In the genomic region with DNA sequence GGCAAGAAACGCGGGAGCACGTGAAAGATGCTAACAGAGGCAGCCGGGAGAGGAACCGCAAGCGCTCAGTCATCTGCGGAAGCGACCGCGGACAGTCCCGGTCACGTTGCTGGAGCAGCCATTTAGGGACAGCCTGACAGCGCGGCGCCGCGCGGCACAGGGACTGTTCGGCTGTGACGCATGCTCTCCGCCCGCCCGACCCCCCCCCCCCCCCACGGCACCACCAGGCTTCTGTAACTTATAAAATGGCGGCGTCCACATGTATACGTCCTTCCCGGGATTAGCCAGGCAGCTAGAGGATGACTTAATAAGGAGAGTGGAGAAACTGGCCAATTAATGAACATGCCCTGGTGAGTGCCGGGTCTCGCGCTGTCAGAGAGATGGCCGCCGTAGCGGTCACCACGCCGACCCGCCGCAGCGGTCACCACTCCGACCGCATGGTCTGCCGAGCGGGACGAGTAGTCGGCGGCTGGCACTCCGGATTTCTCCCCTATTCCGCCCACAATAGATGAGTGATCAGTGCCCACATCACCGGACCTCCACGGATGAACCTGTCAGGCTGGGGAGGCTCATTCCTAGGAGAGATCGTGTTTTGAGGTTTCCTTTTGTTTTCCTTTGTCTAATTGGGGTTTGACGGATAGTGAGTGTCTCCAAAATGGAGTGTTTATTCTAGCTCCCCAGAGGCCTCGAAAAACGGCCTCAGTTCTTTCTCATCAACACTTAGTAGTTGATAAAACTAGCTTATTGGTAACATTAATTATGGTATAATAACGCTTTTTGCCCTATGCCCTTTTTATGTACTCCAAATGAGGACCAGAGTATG, we compare ENCODE assay signal across 8 mouse cellular contexts.
DNase-seq lines count a peak whose midpoint lies in the region; ATAC-seq and TF ChIP-seq lines count a peak whose summit lies in the region.

No protein-coding gene starts in this region.

- WGBS in lung, embryonic 16.5 days: under 1% methylated on average over 46 of the region's 55 CpGs
- 0% methylated on average over 47 of the region's 55 CpGs for WGBS in olfactory bulb, adult 2 months

- no peak for TF ChIP-seq EP300 in MEL (IDR thresholded peaks at IDR 0.05; ENCODE audit: low read depth in 1 of 2, low read length in 2 of 2)

- peaks cover 13% of the 10 kb centered on the region for H3K79me2 ChIP-seq in MEL (ENCODE audit: control insufficient read depth, insufficient read depth, low read length, poor library complexity)

- no peak for TF ChIP-seq CTCF in MEL (IDR thresholded peaks at IDR 0.05 in 2 of 3, conservative IDR thresholded peaks at IDR 0.05 in 1 of 3; ENCODE audit: control insufficient read depth in 1 of 3, insufficient read depth in 1 of 3, low read depth in 2 of 3, low read length in 3 of 3, poor library complexity in 1 of 3, severe bottlenecking in 1 of 3)
- TF ChIP-seq CTCF in olfactory bulb, adult 2 months (IDR thresholded peaks at IDR 0.05; ENCODE audit: insufficient read depth, low read depth, low read length): no peak

- peaks cover 0 to 9% of the 10 kb centered on the region in 2 experiments; a peak in 2 of 4 replicates for H3K4me1 ChIP-seq in MEL (ENCODE audit: control insufficient read depth in 1 of 2, insufficient read depth in 2 of 2, low read length in 2 of 2)
- peaks cover 10% of the 10 kb centered on the region for H3K4me1 ChIP-seq in lung, embryonic 16.5 days (replicated peaks; ENCODE audit: control insufficient read depth, insufficient read depth, low read length)
- H3K4me1 ChIP-seq in olfactory bulb, adult 2 months (ENCODE audit: control insufficient read depth, insufficient read depth, low read length): no peaks in the 10 kb centered on the region

- no peak for TF ChIP-seq RAD21 in MEL (IDR thresholded peaks at IDR 0.05; ENCODE audit: low read depth, low read length)

- H3K9ac ChIP-seq in MEL (ENCODE audit: control insufficient read depth, low read depth, low read length, poor library complexity, severe bottlenecking): peak overlapping the region; percentile 94
- H3K9ac ChIP-seq in lung, embryonic 16.5 days (ENCODE audit: low read length): peak overlapping the region; percentile 86

- peak; percentile 98 for ATAC-seq in lung, embryonic 16.5 days (ENCODE audit: low read depth)

- H3K27ac ChIP-seq in MEL (ENCODE audit: control insufficient read depth, low read depth, low read length): peak overlapping the region; percentile 95
- peak overlapping the region; percentile 91 for H3K27ac ChIP-seq in lung, embryonic 16.5 days (ENCODE audit: low read length)
- peak overlapping the region; percentile 99 for H3K27ac ChIP-seq in olfactory bulb, adult 2 months (ENCODE audit: insufficient read depth, low read depth, low read length)

- peak in 1 of 2 experiments; percentile 60; a peak in 2 of 4 replicates for TF ChIP-seq POLR2A in MEL (IDR thresholded peaks at IDR 0.05; ENCODE audit: control insufficient read depth in 1 of 2, insufficient read depth in 1 of 2, low read depth in 1 of 2, low read length in 2 of 2, poor library complexity in 1 of 2)
- TF ChIP-seq POLR2A in olfactory bulb, adult 2 months (IDR thresholded peaks at IDR 0.05; ENCODE audit: insufficient read depth, low read depth, low read length): no peak

- DNase-seq in MEL (ENCODE audit: low read depth, low spot score): peak; percentile 82
- DNase-seq in cerebellum, adult 8-10 months: peak; percentile 71
- DNase-seq in forelimb bud, embryonic 11.5 days (ENCODE audit: low read depth, low spot score): peak; percentile 80
- peak; percentile 79 for DNase-seq in heart, postnatal 4 days
- DNase-seq in layer of hippocampus, adult 9-11 months: peak; percentile 68
- peak; percentile 24 for DNase-seq in testis, postnatal 14 days (ENCODE audit: low spot score)

- H3K36me3 ChIP-seq in MEL (ENCODE audit: control insufficient read depth in 1 of 2, insufficient read depth in 2 of 2, low read length in 2 of 2): peaks cover 3 to 13% of the 10 kb centered on the region in 2 experiments
- H3K36me3 ChIP-seq in lung, embryonic 16.5 days (ENCODE audit: control insufficient read depth, insufficient read depth, low read length): peaks cover 4% of the 10 kb centered on the region; the same call in 1 of the 2 replicates

- peak overlapping the region; percentile 85 to 92 for H3K4me3 ChIP-seq in MEL (ENCODE audit: control insufficient read depth in 1 of 2, insufficient read depth in 1 of 2, low read depth in 2 of 2, low read length in 2 of 2)
- H3K4me3 ChIP-seq in lung, embryonic 16.5 days (ENCODE audit: low read length): peak overlapping the region; percentile 68
- peak overlapping the region; percentile 93 for H3K4me3 ChIP-seq in olfactory bulb, adult 2 months (ENCODE audit: insufficient read depth, low read depth, low read length)

- no peaks in the 10 kb centered on the region for H3K9me3 ChIP-seq in MEL (replicated peaks; ENCODE audit: insufficient read depth, low read length)
- no peaks in the 10 kb centered on the region for H3K9me3 ChIP-seq in lung, embryonic 16.5 days (ENCODE audit: control insufficient read depth, low read length)

- H3K27me3 ChIP-seq in MEL (ENCODE audit: control insufficient read depth in 1 of 2, insufficient read depth in 2 of 2, low read length in 2 of 2): no peaks in the 10 kb centered on the region
- no peaks in the 10 kb centered on the region for H3K27me3 ChIP-seq in lung, embryonic 16.5 days (ENCODE audit: control insufficient read depth, insufficient read depth, low read depth, low read length)

- peak overlapping the region; percentile 66 for H3K4me2 ChIP-seq in lung, embryonic 16.5 days (ENCODE audit: low read depth, low read length)

TF ChIP-seq in MEL, 35 proteins besides CTCF, POLR2A, EP300 and RAD21:
- no peak; the same call in 1 of the 2 replicates for TF ChIP-seq HCFC1 (IDR thresholded peaks at IDR 0.05; ENCODE audit: low read depth, low read length)
- TF ChIP-seq TAL1 (IDR thresholded peaks at IDR 0.05; ENCODE audit: low read length): no peak
- peak; percentile 56 for TF ChIP-seq MAX (IDR thresholded peaks at IDR 0.05; ENCODE audit: low read length)
- peak; percentile 45; the same call in 1 of the 2 replicates for TF ChIP-seq NRF1 (IDR thresholded peaks at IDR 0.05; ENCODE audit: insufficient read depth, low read depth, low read length, poor library complexity, severe bottlenecking)
- TF ChIP-seq CHD1 (IDR thresholded peaks at IDR 0.05; ENCODE audit: low read depth, low read length): no peak; the same call in 1 of the 2 replicates
- no peak for TF ChIP-seq ZKSCAN1 (IDR thresholded peaks at IDR 0.05; ENCODE audit: low read depth, low read length)
- TF ChIP-seq MYB (IDR thresholded peaks at IDR 0.05; ENCODE audit: low read depth, low read length): no peak
- peak; percentile 50; the same call in 1 of the 2 replicates for TF ChIP-seq BHLHE40 (IDR thresholded peaks at IDR 0.05; ENCODE audit: borderline replicate concordance, low read depth, low read length)
- TF ChIP-seq RCOR1 (IDR thresholded peaks at IDR 0.05; ENCODE audit: low read depth, low read length): no peak
- no peak for TF ChIP-seq MAZ (IDR thresholded peaks at IDR 0.05; ENCODE audit: low read depth, low read length)
- 0 out of 2 replicates have a peak, but pooled peaks have one; percentile 13 for TF ChIP-seq ZMIZ1 (IDR thresholded peaks at IDR 0.05; ENCODE audit: low read depth, low read length)
- TF ChIP-seq MXI1 (IDR thresholded peaks at IDR 0.05; ENCODE audit: low read depth, low read length): peak; percentile 36; the same call in 1 of the 2 replicates
- no peak for TF ChIP-seq MEF2A (IDR thresholded peaks at IDR 0.05; ENCODE audit: extremely low read depth, insufficient replicate concordance, low read depth, low read length, poor library complexity, severe bottlenecking)
- TF ChIP-seq POLR2AphosphoS2 (IDR thresholded peaks at IDR 0.05; ENCODE audit: low read length): no peak
- no peak for TF ChIP-seq ZC3H11A (IDR thresholded peaks at IDR 0.05; ENCODE audit: low read depth, low read length)
- no peak for TF ChIP-seq ELF1 (IDR thresholded peaks at IDR 0.05; ENCODE audit: low read depth, low read length)
- TF ChIP-seq TCF12 (IDR thresholded peaks at IDR 0.05; ENCODE audit: low read depth, low read length): no peak
- no peak for TF ChIP-seq KAT2A (conservative IDR thresholded peaks at IDR 0.05; ENCODE audit: low read depth, low read length)
- no peak for TF ChIP-seq CHD2 (IDR thresholded peaks at IDR 0.05; ENCODE audit: low read length)
- peak; percentile 20; the same call in 1 of the 2 replicates for TF ChIP-seq NELFE (IDR thresholded peaks at IDR 0.05; ENCODE audit: low read depth, low read length)
- TF ChIP-seq E2F4 (IDR thresholded peaks at IDR 0.05; ENCODE audit: borderline replicate concordance, low read depth, low read length): no peak
- no peak for TF ChIP-seq ZNF384 (IDR thresholded peaks at IDR 0.05; ENCODE audit: low read depth, low read length)
- TF ChIP-seq POLR2AphosphoS5 (IDR thresholded peaks at IDR 0.05; ENCODE audit: borderline replicate concordance, low read depth, low read length): no peak
- peak; percentile 76 for TF ChIP-seq USF1 (IDR thresholded peaks at IDR 0.05; ENCODE audit: low read depth, low read length)
- TF ChIP-seq GABPA (IDR thresholded peaks at IDR 0.05; ENCODE audit: low read depth, low read length): no peak
- TF ChIP-seq TBP (IDR thresholded peaks at IDR 0.05; ENCODE audit: low read depth, low read length): peak; percentile 11; the same call in 1 of the 2 replicates
- TF ChIP-seq USF2 (IDR thresholded peaks at IDR 0.05; ENCODE audit: borderline replicate concordance in 1 of 2, insufficient read depth in 1 of 2, low read depth in 1 of 2, low read length in 2 of 2): no peak
- TF ChIP-seq MYC (IDR thresholded peaks at IDR 0.05; ENCODE audit: low read depth, low read length): peak; percentile 75; the same call in 1 of the 2 replicates

Comparison
In these comparisons a context has a peak if more than half of its experiments do, and no peak if none do; other contexts are left out.
1. Peak in every context shown above with its lines: DNase-seq, ATAC-seq, H3K4me3 ChIP-seq and H3K27ac ChIP-seq.
2. DNase-seq: peak in every context shown above with its lines; median percentile 82 in MEL; 80 in forelimb bud, embryonic 11.5 days; 79 in heart, postnatal 4 days; 71 in cerebellum, adult 8-10 months; 68 in layer of hippocampus, adult 9-11 months; 24 in testis, postnatal 14 days.